Mouse (Mus musculus): ENCODE data around the gene Slc9a8.

DNA sequence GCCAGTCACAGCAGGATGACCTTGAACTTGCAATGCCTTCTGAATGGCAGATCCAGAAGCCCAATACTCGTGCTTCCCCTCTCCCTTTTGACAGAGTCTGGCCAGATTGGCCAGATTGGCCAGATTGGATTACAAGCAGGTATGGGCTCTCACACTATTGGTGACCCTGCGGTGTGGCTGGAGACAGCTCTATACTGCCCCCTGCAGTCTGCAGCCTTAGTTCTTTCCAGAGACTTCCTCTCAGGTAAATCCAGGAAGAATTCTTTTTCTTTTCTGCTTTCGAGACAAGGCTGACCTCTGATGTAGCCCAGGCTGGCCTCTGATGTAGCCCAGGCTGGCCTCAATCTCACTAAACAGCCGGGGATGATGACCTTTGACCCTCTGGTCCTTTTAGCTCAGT lies 3.8 kb upstream of the Slc9a8 start:
- TF ChIP-seq CTCF (IDR thresholded peaks at IDR 0.05; ENCODE audit: low read depth, low read length), result peak; percentile 68
- no peak for TF ChIP-seq POLR2A (IDR thresholded peaks at IDR 0.05; ENCODE audit: borderline replicate concordance, low read depth, low read length)
